Mouse (Mus musculus): Measurements from ENCODE around the gene Papln.

DNA sequence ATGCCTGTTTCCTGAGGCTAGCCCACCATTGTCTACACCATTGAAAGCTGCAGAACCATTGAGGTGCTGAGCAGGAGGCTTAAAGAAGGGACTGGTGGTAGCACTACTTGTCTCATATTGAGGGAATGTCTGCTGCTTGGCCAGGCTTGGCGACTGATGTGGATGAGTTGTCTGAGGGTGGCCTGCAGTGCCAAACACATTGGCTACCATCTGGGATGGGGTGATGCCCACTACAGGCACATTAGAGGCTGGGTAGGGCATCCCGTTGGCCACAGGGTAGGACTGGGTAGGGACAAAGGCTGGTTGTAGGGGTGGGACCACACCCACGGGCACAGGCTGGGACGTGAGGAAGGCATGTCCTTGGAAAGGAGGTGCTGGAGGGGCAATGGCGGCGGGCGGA lies 32.2 kb downstream of the Papln start:
- TF ChIP-seq POLR2A (IDR thresholded peaks at IDR 0.05; ENCODE audit: insufficient read depth, low read depth, low read length), result no peak
- TF ChIP-seq CTCF (IDR thresholded peaks at IDR 0.05; ENCODE audit: insufficient read depth, low read depth, low read length), result no peak
